Mouse (Mus musculus): Measurements from ENCODE around the gene Gm45213. TPM values are rescaled to one million over a fixed set of nuclear protein-coding genes. Genes with fewer than 3 reads are reported as not detected.

The Gm45213 gene
- not detected for total RNA-seq (2021)

DNA sequence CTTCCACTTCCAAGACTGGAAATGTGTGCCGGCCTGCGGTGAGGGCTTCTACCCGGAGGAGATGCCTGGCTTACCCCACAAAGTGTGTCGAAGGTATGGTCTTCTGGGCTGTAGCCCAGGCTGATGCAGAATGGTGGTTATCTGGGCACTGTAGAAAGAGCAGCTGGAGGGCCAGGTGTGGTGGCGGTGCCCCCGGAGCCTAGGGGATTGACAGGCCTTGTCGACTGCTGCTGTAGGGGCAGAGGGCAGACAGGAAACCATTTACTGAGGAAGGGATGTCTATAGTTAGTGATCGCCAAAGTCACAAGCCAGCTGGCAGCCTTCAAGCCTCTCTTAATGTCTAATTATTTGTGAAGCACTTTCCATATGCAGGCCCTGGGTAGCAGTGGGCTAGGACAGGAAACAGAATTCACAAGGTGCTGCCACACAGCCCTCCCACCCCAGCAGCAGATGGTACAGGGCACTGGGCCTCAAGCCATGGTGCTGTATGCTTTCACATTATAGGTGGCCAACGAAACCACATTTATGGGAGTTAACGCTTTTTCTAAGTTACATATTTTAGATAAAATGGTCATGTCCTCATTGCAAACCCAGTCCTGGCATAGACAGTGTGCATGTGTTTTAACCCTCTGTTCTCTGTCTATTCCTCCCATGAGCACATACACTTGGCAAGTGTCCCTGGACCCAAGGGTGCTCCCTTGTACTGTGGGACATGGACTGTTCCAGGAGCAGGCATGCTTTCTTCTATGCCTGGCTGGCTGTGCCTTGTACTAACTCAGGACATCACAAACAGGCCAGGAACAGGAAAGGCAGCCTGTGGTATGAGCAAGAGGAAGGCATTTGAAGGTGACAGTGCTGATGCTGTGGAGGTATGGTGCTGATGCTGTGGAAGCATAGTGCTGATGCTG, at the start of gene Gm45213:
Gene Gm45213, plus strand, starts transcription at position 51 of the 908 bp plus-strand sequence.
- DNase-seq: no peak

- DNase-seq: no peak
These were observed 42.2 kb upstream of the Gm45213 start for GRCm38 (mm10) chr7:66001035-66001754.

GRCm38 (mm10) chr7:66001797-66002196, 41.6 kb upstream of the Gm45213 start:
- DNase-seq: no peak

DNA sequence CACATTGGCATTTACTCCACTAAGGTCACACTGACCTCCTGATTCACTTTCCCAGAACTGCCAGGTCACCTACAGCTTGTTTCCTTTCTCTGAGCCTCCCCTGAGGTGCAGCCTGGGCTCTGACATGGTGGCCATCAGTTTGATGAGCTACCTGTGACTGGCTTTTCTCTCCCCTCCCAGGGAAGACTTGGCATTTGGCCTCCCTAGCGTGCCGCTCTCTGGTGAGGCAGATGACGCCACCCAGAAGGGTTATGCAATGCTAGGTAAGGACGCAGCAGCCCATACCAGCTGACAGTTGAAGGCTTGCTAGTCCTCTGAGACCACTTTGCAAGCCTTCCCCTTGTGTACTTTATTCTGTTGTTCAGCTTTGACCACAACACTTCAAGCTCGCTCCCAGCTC, 40.0 kb upstream of the Gm45213 start:
- DNase-seq: no peak

GRCm38 (mm10) chr7:66003865-66004638, 39.4 kb upstream of the Gm45213 start:
- DNase-seq: no peak

DNA sequence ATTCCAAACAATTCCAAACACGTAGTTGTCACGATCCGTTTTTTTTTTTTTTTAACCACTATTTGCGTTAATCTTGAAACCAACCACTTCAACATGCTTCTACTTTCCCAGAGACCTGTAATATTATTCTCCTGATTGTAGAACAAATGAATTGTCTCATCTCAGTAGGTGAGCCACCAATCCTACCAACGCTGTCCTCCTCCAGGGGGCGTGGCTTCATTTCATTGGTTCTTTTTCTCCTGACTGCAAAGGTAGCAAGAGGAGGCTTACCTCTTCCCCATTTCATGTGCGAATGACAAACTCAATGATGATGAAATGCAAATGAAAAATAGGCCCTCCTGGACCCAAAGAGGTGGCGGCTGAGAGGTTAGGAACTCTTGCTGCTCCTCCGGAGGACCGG, 38.3 kb upstream of the Gm45213 start:
- DNase-seq: no peak

GRCm38 (mm10) chr7:66008161-66008891, 35.1 kb upstream of the Gm45213 start:
- DNase-seq: no peak

DNA sequence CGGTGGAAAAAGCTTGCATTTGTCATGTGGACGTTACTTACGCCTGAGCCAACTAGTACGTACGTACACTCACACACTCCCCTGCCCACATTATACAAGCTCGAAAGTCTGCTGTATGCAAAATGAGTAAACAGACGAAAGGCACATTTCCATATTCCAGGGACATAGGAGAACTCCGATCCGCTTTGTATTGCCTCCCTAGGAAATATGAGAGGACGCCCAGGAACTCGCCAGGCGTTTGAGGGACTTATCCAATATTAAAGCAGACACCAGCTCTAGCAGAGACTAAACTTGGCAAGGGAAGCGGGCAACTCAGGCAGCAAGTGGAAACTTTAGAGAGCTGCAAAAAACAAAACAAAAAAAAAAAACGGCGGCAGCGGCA, 34.5 kb upstream of the Gm45213 start:
- DNase-seq: no peak

- DNase-seq: no peak
These were observed 32.9 kb upstream of the Gm45213 start for GRCm38 (mm10) chr7:66010518-66010917.

DNA sequence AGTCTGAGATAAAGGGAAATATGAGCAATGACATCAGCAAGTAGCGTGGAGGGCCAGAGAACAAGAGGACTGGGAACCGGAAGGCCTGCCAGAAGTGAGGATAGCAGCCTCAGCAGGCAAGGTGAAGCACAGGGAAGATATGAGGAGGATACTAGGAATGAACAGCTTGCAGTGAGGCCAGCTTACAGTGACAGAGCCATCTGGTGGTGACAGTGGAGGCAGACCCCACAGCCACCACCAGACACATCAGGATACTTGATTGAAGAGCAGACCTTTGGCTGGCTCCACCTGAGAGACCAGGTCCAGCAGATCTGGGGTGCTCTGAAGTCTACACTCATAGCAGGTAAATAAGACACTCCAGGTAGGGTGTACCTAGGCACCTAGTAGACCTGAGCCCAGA, 15.7 kb upstream of the Gm45213 start:
- DNase-seq: peak; percentile 26

- no peak for DNase-seq
These were observed 14.5 kb upstream of the Gm45213 start for GRCm38 (mm10) chr7:66028766-66029512.

DNA sequence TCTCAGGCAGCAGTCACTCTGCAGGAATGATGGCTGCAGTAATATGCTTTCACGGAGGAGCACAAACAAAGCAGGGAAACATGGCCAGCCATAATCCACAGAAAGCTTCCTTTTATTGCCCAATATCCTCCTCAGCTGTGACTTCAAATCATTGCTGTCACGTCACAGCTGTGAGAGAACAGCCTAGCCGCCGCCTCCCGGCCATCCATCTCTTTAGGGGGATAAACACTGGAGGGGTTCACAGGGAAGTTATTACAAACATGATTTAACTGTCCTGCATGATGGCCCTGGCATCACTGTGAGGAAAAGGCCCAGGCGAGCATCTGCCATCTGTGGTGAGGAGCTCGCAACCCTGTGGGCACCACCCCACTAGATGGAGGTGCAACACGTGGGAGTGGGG, 6.6 kb upstream of the Gm45213 start:
- DNase-seq: no peak

DNA sequence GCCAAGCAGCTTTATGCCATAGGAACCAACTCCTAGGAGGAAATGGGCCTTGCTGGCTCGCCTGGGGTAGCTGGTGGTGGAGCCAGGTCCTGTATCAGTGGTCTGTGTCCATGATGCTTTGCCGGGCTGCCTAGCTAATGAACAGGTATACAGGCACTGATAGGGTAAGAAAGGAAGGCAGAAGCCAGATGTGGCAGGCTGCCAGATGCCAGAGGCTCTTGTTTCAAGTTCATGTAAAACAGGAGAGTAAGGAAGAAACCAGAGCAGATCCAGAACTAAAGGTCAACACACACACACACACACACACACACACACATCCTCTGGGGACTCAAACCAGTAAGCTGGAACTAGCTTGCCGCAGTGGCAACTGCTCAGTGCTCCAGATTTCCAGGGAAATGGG, 5.1 kb upstream of the Gm45213 start:
- no peak for DNase-seq

DNA sequence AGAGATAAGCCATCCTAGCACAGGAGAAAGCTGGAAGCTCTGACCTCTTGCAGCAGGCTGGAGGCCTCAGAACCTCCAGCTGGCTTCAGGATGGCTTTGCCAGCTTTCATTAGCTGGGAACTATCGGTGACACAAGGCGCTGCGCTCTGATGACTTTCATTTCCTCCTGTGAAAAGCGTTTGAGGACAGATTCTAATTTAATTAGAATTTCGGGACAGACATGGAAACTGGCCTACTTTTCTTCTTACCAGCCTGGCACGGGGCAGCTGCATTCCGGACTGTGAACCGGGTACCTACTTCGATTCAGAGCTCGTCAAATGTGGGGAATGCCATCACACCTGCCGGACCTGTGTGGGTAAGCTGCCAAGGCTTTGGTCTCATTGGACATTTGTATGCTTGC, 4.7 kb upstream of the Gm45213 start:
- DNase-seq: no peak

DNA sequence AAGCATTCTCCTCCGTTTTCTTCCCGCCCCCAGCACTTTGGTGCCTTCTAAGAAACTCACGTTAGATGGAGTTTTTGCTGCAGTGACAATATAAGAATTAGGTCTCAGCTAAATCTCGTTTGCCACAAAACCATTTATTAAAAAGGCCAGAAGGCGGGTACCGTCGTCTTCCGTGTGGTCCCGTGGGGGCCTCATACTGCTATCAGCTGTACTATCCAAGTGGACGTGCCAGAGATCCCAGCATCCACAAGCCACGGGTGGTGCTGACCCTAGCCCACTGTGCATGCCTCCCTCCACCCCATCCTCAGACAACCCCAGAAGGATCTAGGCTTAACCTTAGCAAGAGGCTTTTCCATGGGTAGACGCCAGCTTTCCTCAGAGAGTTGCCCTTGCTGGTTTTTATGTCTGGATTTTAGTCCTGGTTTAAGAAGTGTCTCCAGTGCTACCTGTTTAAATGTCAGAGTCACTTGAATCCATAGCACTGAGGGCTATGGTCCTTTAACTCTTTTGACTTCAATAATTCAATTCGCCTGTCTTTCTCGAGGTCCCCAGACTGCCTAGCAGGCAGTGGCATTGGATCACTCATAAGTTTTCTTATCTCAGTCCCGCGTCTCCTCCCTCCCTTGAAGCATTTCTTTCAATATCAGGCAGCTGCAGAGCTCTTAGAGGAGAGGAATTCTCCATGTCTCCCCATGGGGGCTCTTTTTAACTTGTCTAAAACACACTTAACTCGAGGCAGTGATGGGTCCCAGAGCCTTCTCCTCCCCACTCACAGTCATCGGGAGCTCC, 3.2 kb upstream of the Gm45213 start:
- no peak for DNase-seq

DNA sequence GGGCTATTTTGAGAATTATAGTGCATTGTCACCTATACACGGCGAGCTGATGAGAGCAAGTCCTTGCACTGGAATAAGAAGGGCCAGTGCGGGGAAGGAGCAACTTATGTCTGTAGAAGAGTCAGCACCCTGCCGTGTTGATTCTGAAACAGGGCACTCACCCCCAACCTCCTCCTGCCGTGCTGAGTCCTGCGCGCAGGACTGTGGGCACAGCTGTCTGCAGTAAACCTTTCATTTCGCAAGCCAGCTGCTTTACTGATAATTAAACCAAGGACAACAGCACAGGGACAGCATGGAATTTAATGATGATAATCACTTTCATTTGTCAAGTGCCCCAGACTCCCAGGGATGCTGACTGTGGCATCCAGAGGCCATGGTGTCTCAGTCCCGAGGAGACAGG, 1.2 kb downstream of the Gm45213 start:
- DNase-seq: no peak

GRCm38 (mm10) chr7:66046921-66047918, 3.8 kb downstream of the Gm45213 start:
- DNase-seq: no peak

- DNase-seq: no peak
These were observed 4.6 kb downstream of the Gm45213 start for GRCm38 (mm10) chr7:66047975-66048374.

Data from heart, postnatal 4 days (tissue).